Mouse (Mus musculus) embryonic fibroblast, embryonic 13.5 days (primary cell): ENCODE data around the gene Nanp. TPM values are rescaled to one million over a fixed set of nuclear protein-coding genes. Genes with fewer than 3 reads are reported as not detected.

Experiments
- H3K27ac ChIP-seq: 2 replicates; pipeline ENCODE4 v1.5.1; 2012; ENCODE audit warnings: low read length, control low read depth, inconsistent platforms; ENCODE audit not compliant: insufficient read depth
- H3K4me1 ChIP-seq: 2 replicates; pipeline ENCODE4 v1.6.1; 2011; ENCODE audit warnings: low read length; ENCODE audit not compliant: control insufficient read depth, insufficient read depth
- H3K4me3 ChIP-seq: 2 replicates; pipeline ENCODE4 v1.5.1; 2011; ENCODE audit warnings: mild to moderate bottlenecking, control low read depth, low read length; ENCODE audit not compliant: insufficient read depth
- CTCF ChIP-seq: IDR thresholded peaks from 2 replicates; pipeline ENCODE4 v1.5.1; 2011; ENCODE audit warnings: mild to moderate bottlenecking, control low read depth, low read length, moderate library complexity, borderline replicate concordance; ENCODE audit not compliant: insufficient read depth
- POLR2A ChIP-seq: IDR thresholded peaks from 2 replicates; pipeline ENCODE4 v1.6.1; 2011; ENCODE audit warnings: low read depth, mild to moderate bottlenecking, control low read depth, low read length, moderate library complexity
- polyA plus RNA-seq: library from polyadenylated mRNA; stranded (reverse); fragments of >200 nt; gene quantifications from 2 replicates; pipeline ENCODE4 v1.2.4, GENCODE M21; 2011; ENCODE audit warnings: low read depth; ENCODE audit not compliant: missing spikeins, insufficient read length

Nanp gene
- polyA plus RNA-seq, 1 experiment = 15.5 TPM

DNA sequence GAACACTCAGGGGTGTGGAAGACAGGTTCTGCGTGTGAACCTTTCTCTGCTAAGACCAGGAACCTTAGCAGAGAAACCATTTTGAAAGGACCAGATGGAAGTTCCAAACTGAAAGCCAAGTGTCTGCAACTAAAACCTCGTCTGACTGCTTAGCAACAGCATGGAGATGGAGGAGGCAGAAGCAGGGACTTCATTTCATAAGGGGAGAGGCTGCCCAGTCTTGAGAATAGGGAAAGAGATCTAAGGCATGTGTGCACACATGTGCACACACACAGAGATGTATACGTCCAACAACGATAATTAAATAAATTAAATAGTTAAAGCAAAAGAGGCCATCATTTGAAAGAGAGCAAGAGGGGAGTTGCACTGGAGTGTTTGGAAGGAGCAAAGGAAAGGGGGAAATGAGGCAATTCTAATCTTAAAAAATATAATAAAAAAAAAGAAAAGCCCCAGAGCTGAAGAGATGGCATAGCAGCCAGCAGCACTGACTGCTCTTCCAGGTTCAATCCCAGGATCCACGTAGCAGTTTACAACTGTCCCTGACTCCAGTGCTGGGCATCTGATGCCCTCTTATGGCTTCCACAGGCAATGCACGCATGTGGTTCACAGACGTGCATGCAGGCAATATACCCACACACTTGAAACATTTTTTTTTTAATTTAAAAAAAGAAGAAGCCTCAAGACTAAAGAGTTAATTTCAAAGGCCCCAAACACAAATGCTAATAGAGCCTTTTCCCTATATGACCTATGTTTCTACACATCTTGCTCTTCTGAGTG is 38.6 kb downstream of the Nanp start:
- TF ChIP-seq CTCF (peak; percentile 84), POLR2A (no peak)
- H3K27ac ChIP-seq = no peak overlapping the region
- H3K4me3 ChIP-seq = no peak overlapping the region
- peaks cover 11% of the 10 kb centered on the region for H3K4me1 ChIP-seq

DNA sequence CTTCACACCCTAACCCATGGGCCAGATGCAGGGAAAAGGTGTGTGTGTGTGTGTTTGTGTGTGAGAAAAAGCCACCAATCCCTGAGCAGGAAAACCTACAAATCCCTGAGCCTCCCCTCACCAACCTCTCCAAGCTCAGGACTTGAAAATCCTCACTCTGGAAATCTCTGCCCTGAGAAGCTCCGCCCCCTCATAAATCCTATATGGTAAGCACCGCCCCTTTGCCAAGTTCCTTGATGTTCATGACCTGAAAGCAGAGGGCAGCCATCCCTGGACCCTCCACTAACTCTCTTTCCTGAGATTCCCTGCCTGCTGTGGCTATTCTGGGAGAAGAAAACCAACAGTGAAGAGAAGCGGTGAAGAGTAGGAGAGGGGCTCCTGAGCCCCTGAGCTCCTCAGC is 40.2 kb downstream of the Nanp start:
- TF ChIP-seq CTCF = no peak
- no peak for TF ChIP-seq POLR2A
- Histone ChIP-seq H3K4me3 (no peak overlapping the region), H3K4me1 (peaks cover 6% of the 10 kb centered on the region), H3K27ac (no peak overlapping the region)

DNA sequence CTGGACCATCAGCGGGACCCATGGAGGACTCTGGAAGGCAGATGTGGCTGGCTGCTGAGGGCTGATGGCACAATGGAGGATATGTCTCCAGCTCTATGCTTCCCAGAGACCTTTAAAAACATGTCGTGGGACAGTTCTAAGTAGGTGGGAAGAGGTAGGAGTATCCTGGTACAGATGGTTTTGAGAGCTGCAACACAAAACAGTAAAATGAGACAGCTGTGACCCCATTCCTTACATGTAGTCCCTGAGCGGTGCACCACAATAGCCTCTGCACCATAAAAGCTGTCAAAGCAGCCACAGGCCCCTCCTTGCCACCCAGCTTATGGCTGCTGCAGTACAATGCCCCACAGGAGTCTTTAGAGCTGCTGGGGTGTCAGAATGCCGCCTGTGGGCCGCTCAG is 41.6 kb downstream of the Nanp start:
- H3K27ac ChIP-seq = no peak overlapping the region
- H3K4me1 ChIP-seq = peaks cover 6% of the 10 kb centered on the region
- no peak overlapping the region for H3K4me3 ChIP-seq
- no peak for TF ChIP-seq POLR2A

DNA sequence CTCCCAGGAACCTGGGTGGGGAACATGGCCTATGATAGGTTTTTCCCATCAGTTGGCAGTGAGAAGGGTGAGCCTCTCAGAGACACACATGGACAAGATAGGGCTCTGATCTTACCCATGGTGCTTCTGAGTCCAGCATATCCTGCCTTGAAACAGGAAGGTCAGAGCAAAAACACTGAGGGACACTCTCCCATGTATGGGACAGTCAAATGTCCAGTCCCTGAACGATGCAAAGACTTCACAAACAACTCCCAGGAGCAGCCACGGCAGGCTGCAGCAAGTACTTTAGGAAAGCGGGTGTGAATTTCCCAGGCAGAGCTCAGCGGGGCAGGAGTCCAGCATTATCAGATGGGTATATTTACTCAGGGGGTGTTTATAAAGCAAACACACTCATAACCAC is 43.9 kb downstream of the Nanp start:
- peaks cover 3% of the 10 kb centered on the region; the same call in 1 of the 2 replicates for H3K4me1 ChIP-seq
- no peak overlapping the region for H3K4me3 ChIP-seq
- TF ChIP-seq POLR2A = no peak
- no peak for TF ChIP-seq CTCF
- no peak overlapping the region for H3K27ac ChIP-seq

DNA sequence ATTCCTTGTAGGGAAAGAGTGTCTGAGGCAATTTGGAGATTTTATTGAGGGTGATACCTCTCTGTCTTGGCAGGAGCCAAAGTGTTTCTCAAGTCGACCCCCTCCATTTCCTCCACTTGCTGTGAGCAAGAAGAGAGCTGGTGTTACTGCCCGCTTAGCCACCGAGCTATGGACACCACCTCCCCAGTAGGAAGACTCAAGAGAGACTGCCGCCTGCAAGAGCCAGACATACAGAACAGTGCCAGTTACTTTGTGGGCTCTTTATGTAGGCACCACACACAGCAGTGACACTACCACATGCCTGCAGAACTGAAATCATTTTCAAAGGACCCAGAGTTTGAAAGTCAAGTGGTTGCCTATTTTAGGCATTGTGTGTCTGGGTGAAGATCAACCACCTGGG is 48.1 kb downstream of the Nanp start:
- TF ChIP-seq CTCF (no peak), POLR2A (no peak)
- H3K4me3 ChIP-seq = no peak overlapping the region
- H3K4me1 ChIP-seq = 0 out of 2 replicates have a peak, but pooled peaks cover 3% of the 10 kb centered on the region
- no peak overlapping the region for H3K27ac ChIP-seq

DNA sequence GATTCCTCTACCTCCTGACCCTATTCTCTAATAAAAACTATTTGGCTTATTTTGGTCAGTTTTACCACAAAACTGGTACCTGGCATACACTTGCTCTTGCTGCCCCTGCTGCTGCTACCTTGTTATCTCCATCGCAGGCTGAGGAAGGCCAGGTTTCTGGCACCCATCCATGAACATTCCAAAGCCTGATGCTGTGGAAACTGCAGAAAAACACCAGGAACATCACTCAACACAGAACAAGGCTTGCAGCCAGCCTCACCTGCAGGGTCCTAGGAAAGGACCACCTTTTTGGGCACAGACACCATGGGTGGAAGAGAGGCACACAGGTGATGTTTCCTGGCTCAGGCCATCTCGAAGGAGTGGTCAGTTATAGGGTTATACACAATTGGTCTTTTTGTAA is 48.7 kb downstream of the Nanp start:
- Histone ChIP-seq H3K4me3 (no peak overlapping the region), H3K27ac (no peak overlapping the region), H3K4me1 (0 out of 2 replicates have a peak, but pooled peaks cover 3% of the 10 kb centered on the region)
- TF ChIP-seq POLR2A (no peak), CTCF (no peak)

DNA sequence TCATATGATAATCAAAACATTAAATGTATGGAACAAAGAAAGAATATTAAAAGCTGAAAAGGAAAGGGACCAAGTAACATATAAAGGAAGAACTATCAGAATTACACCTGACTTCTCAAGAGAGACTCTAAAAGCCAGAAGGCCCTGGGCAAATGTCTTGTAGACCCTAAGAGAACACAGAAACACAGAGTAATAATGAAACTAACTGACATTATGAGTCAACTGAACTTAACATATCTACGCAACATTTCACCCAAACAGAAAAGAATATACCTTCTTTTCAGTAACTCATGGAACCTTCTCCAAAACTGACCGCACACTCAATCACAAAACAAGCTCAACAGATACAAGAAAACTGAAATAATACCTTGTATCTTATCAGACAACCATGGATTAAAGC is 53.8 kb downstream of the Nanp start:
- H3K4me1 ChIP-seq = no peaks in the 10 kb centered on the region
- no peak overlapping the region for H3K27ac ChIP-seq
- H3K4me3 ChIP-seq = no peak overlapping the region
- TF ChIP-seq CTCF (no peak), POLR2A (no peak)

DNA sequence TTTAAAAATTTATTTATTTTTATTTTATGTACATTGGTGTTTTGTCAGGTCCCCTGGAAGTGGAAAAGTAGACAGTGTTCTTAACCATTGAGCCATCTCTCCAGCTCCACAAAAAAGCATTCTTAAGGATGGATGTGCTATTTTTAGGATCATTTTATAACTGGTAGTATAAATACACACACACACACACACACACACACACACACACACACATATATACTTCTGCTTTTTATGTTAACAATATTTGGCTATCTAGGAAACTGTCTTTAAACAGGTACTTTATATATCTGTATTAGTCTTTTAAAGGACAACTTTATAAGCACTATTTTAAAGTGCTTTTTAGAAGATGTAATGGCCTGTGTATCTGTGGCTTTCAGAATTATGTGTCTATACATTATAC is 57.1 kb downstream of the Nanp start:
- Histone ChIP-seq H3K27ac (no peak overlapping the region), H3K4me1 (no peaks in the 10 kb centered on the region), H3K4me3 (no peak overlapping the region)
- no peak for TF ChIP-seq POLR2A
- TF ChIP-seq CTCF = no peak

DNA sequence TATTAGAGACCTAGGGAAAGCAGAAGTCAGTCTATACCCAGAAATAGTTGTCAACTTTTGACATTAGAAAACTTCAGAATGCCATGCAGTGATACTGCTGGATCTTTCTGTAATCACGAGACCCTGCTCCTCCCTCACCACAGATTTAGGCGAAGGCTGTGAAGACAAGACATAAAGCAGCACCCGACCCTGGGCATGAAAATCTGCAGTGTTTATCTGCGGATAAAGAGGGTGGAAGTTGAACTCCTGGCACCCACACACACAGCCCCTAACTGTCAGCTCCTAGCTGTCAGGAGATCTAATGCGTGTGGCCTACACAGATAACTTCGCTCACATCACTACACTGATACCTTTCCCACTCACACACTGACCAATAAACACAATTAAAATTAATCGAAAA is 57.7 kb downstream of the Nanp start:
- TF ChIP-seq POLR2A = no peak
- TF ChIP-seq CTCF = no peak
- Histone ChIP-seq H3K4me3 (no peak overlapping the region), H3K27ac (no peak overlapping the region), H3K4me1 (no peaks in the 10 kb centered on the region)

DNA sequence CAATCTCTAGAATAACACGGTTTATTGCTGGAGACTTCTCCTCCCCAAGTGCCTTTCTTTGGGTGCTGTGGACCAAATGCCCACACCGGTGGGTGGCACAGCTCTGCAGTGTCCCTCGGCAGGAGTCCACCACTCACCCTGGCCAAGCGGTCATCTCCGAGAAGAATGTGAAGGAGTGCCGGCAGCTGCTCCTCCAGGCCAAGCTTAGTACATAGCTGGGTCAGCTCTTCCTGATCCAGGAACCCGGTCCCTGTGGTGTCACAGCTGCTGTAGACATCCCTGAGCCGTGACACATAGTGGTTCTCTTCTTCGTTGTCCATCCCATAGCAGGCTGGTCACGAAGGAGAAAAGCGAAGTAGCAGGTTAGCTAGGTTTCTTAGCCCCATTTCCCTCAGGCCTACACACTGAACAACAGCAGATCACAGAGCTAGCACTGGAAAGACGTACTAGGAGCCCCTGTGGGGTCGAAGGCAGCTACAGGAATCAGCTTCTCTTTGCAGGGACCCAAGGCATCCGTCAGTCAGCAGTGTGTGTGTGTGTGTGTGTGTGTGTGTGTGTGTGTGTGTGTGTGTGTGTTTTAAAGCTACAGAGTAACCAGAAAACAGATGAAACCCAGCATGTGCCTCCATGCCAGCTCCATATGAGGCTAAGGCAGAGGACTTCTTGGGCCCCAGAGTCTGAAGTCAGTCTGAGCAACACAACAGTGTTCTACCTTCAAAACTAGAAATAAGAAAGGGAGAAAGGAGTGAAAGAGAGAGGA is 59.2 kb downstream of the Nanp start:
- Histone ChIP-seq H3K4me3 (no peak overlapping the region), H3K4me1 (no peaks in the 10 kb centered on the region), H3K27ac (no peak overlapping the region)
- TF ChIP-seq POLR2A (no peak), CTCF (no peak)

Other genes starting within 250 kb of the Nanp start
- 47.2 and 57.5 TPM in 2 replicates for gene Abhd12, start 134.7 kb downstream of the Nanp start, polyA plus RNA-seq
- 10.7 and 19.7 TPM in 2 replicates for gene Gins1, start 134.0 kb downstream of the Nanp start, polyA plus RNA-seq
- 7.3 and 9.2 TPM in 2 replicates for gene Ninl, start within 50 bp of the Nanp start, polyA plus RNA-seq
- not detected in 2 replicates for gene Gm14151, start 53.0 kb upstream of the Nanp start, polyA plus RNA-seq
- not detected in 2 replicates for gene Gm14147, start 58.8 kb upstream of the Nanp start, polyA plus RNA-seq